ENCODE assay signal across 12 mouse cellular contexts in genomic region chr1:64916884-64917507, GRCm38 (mm10). TPM values are rescaled to one million over a fixed set of nuclear protein-coding genes. Genes with fewer than 3 reads are reported as not detected.
DNase-seq lines count a peak whose midpoint lies in the region; ATAC-seq and TF ChIP-seq lines count a peak whose summit lies in the region.
"Had no signal": no experiment of that assay in that cellular context is flagged by ENCODE, and none has a peak within 500 bp of the region (broad histone marks: within the 10 kb centered on the region; RNA-seq: fewer than 3 reads in every experiment).

No protein-coding gene starts in this region.

- no peak overlapping the region for H3K27ac ChIP-seq in ES-E14 (ENCODE audit: insufficient read depth, low read depth, low read length, poor library complexity, severe bottlenecking)
- H3K27ac ChIP-seq in forebrain, embryonic 10.5 days: peak overlapping the region; percentile 36; the same call in 1 of the 2 replicates
- H3K27ac ChIP-seq in midbrain, embryonic 12.5 days (replicated peaks): no peak overlapping the region
- H3K27ac ChIP-seq: heart, embryonic 10.5 days; hindbrain, embryonic 13.5 days; liver, embryonic 14.5 days had no signal

- H3K9me3 ChIP-seq in ES-E14 (ENCODE audit: control insufficient read depth, insufficient read depth, low read depth, low read length): no peaks in the 10 kb centered on the region
- H3K9me3 ChIP-seq in forebrain, embryonic 10.5 days: no peaks in the 10 kb centered on the region
- H3K9me3 ChIP-seq in midbrain, embryonic 12.5 days: no peaks in the 10 kb centered on the region
- H3K9me3 ChIP-seq: heart, embryonic 10.5 days; hindbrain, embryonic 13.5 days had no signal

- no peaks in the 10 kb centered on the region; the same call in 1 of the 2 replicates for H3K36me3 ChIP-seq in ES-E14 (ENCODE audit: control insufficient read depth, insufficient read depth, low read length, poor library complexity, severe bottlenecking)
- H3K36me3 ChIP-seq in forebrain, embryonic 10.5 days (replicated peaks): peaks cover 8% of the 10 kb centered on the region
- peaks cover 8% of the 10 kb centered on the region for H3K36me3 ChIP-seq in midbrain, embryonic 12.5 days

- ATAC-seq in midbrain, embryonic 12.5 days (ENCODE audit: low FRiP score, low read depth): peak; percentile 65; the same call in 1 of the 2 replicates

- 3% methylated on average over 5 of the region's 5 CpGs for WGBS in forebrain, embryonic 10.5 days
- WGBS in midbrain, embryonic 12.5 days: 7% methylated on average over 5 of the region's 5 CpGs

- in situ Hi-C loops in ES-E14 (cut with MboI; ENCODE audit: low sequenced_read_pairs in 2 of 2, unreplicated experiment in 2 of 2): no loop called here

- 0 out of 2 replicates have a peak overlapping the region, but pooled peaks have one; percentile 2 for H3K4me2 ChIP-seq in midbrain, embryonic 12.5 days (replicated peaks)
- H3K4me2 ChIP-seq: hindbrain, embryonic 13.5 days had no signal

- no peak overlapping the region for H3K4me3 ChIP-seq in ES-E14 (ENCODE audit: insufficient read depth in 1 of 2, low read depth in 1 of 2, low read length in 2 of 2, poor library complexity in 1 of 2, severe bottlenecking in 1 of 2)
- H3K4me3 ChIP-seq in forebrain, embryonic 10.5 days: peak overlapping the region; percentile 16; the same call in 1 of the 2 replicates
- H3K4me3 ChIP-seq in midbrain, embryonic 12.5 days: no peak overlapping the region
- H3K4me3 ChIP-seq: heart, embryonic 10.5 days; hindbrain, embryonic 13.5 days had no signal

- no peak overlapping the region for H3K9ac ChIP-seq in ES-E14 (ENCODE audit: insufficient read depth, low read depth, low read length, poor library complexity, severe bottlenecking)
- H3K9ac ChIP-seq in midbrain, embryonic 12.5 days (replicated peaks): no peak overlapping the region
- H3K9ac ChIP-seq: hindbrain, embryonic 13.5 days; liver, embryonic 14.5 days had no signal

- peaks cover 95% of the 10 kb centered on the region for H3K27me3 ChIP-seq in forebrain, embryonic 10.5 days (ENCODE audit: poor library complexity, severe bottlenecking)
- H3K27me3 ChIP-seq in midbrain, embryonic 12.5 days: peaks cover 32% of the 10 kb centered on the region

- H3K4me1 ChIP-seq in ES-E14 (ENCODE audit: control insufficient read depth in 2 of 2, insufficient read depth in 2 of 2, low read length in 2 of 2, poor library complexity in 1 of 2): peaks cover 0 to 7% of the 10 kb centered on the region in 2 experiments; a peak in 2 of 4 replicates
- peaks cover 43% of the 10 kb centered on the region for H3K4me1 ChIP-seq in forebrain, embryonic 10.5 days
- peaks cover 31% of the 10 kb centered on the region for H3K4me1 ChIP-seq in midbrain, embryonic 12.5 days

- peak; percentile 38 for DNase-seq in ES-E14 (ENCODE audit: low read depth, low spot score)
- DNase-seq in R1 (ENCODE audit: low read depth, low spot score): peak; percentile 54
- peak; percentile 63 for DNase-seq in forebrain, embryonic 10.5 days (ENCODE audit: extremely low spot score, low spot score)
- no peak for DNase-seq in ovary, postnatal 10 days (ENCODE audit: low spot score)
- DNase-seq in layer of hippocampus, adult 8-10 months (ENCODE audit: low spot score in 2 of 2): no peak
- DNase-seq in heart, postnatal 4 days: no peak
- DNase-seq: cerebellum, adult 18-20 months; kidney, postnatal 10 days had no signal

TF ChIP-seq in ES-E14, 5 proteins besides CTCF, POLR2A, EP300 and RAD21:
- TF ChIP-seq HCFC1 (IDR thresholded peaks at IDR 0.05; ENCODE audit: borderline replicate concordance, insufficient read depth, low read length): no peak
- no peak for TF ChIP-seq ZC3H11A (IDR thresholded peaks at IDR 0.05; ENCODE audit: borderline replicate concordance, low read depth, low read length)
- no peak for TF ChIP-seq CHD2 (IDR thresholded peaks at IDR 0.05; ENCODE audit: low read depth, low read length)
- TF ChIP-seq MAFK (IDR thresholded peaks at IDR 0.05; ENCODE audit: insufficient read depth, low read depth, low read length): no peak
- no peak for TF ChIP-seq ZNF384 (IDR thresholded peaks at IDR 0.05; ENCODE audit: low read depth, low read length)

RNA-seq across cellular contexts. Expression of gene Plekhm3, which starts 39.6 kb away (rescaled TPM):
- 9.8 and 10.7 TPM in 2 replicates for total RNA-seq in ES-E14 (2012; rRNA removed)
- 6.2 and 7.2 TPM in 2 replicates for polyA plus RNA-seq in forebrain, embryonic 10.5 days (2016; fragmentation: Nextera tagmentation; extraction: Ambion mirVana)
- polyA plus RNA-seq in midbrain, embryonic 12.5 days (2016; fragmentation: Nextera tagmentation; extraction: Ambion mirVana): 12.1 and 13.1 TPM in 2 replicates
- 10 to 100 TPM; 37.1 to 46.7 (median 41.8) TPM for total RNA-seq in layer of hippocampus, adult 8-10 months (2022)
- 10 to 100 TPM in 1 of 2 experiments, 1 to 10 TPM in 1; 8.3 to 10.2 TPM for total RNA-seq in heart, postnatal 4 days (2021)

Comparison
In these comparisons a context has a peak if more than half of its experiments do, and no peak if none do; other contexts are left out.
1. DNase-seq: peak in ES-E14 (single experiment), R1 (single experiment) and forebrain, embryonic 10.5 days (single experiment); none in ovary, postnatal 10 days (single experiment), layer of hippocampus, adult 8-10 months (0 of 2) and heart, postnatal 4 days (single experiment).